Mouse (Mus musculus) olfactory bulb, adult 2 months (tissue): ENCODE measurements around the gene Colgalt2. TPM values are rescaled to one million over a fixed set of nuclear protein-coding genes. Genes with fewer than 3 reads are reported as not detected.

ENCODE experiments used
- H3K27ac ChIP-seq: fragments of 200-500 bp; 2 replicates; pipeline ENCODE4 v1.5.1; 2012; ENCODE audit warnings: low read depth, low read length; ENCODE audit not compliant: insufficient read depth
- H3K4me1 ChIP-seq: fragments of 200-500 bp; 2 replicates; pipeline ENCODE4 v1.6.1; 2012; ENCODE audit warnings: low read length; ENCODE audit not compliant: control insufficient read depth, insufficient read depth
- H3K4me3 ChIP-seq: fragments of 200-500 bp; 2 replicates; pipeline ENCODE4 v1.5.1; 2012; ENCODE audit warnings: mild to moderate bottlenecking, low read depth, low read length, moderate library complexity; ENCODE audit not compliant: insufficient read depth
- CTCF ChIP-seq: fragments of 200-500 bp; IDR thresholded peaks from 2 replicates; pipeline ENCODE4 v1.5.1; 2012; ENCODE audit warnings: low read depth, mild to moderate bottlenecking, low read length, moderate library complexity; ENCODE audit not compliant: insufficient read depth
- POLR2A ChIP-seq: fragments of 200-500 bp; IDR thresholded peaks from 2 replicates; pipeline ENCODE4 v1.6.1; 2012; ENCODE audit warnings: mild to moderate bottlenecking, low read depth, low read length, moderate library complexity; ENCODE audit not compliant: insufficient read depth
- WGBS: fragments of 180-500 bp; shearing (Covaris S2); methylation state at CpG from one replicate; pipeline ENCODE4 v1.1.7; 2018; 5-methylcytosine and 5-hydroxymethylcytosine counted together
- polyA plus RNA-seq: library from polyadenylated mRNA; stranded (reverse); fragments of >200 nt; gene quantifications from 2 replicates; pipeline ENCODE4 v1.2.4, GENCODE M21; 2012; ENCODE audit warnings: low replicate concordance; ENCODE audit not compliant: missing spikeins, insufficient read depth, insufficient read length

Colgalt2 gene
- polyA plus RNA-seq, 1 experiment = not detected

- Histone ChIP-seq H3K27ac (peak overlapping the region; percentile 7), H3K4me1 (peaks cover 25% of the 10 kb centered on the region), H3K4me3 (no peak overlapping the region)
- TF ChIP-seq CTCF = no peak
- no peak for TF ChIP-seq POLR2A
- WGBS = 59% methylated on average over 22 of the region's 22 CpGs
Measured at GRCm38 (mm10) chr1:152524098-152524892, 124.7 kb downstream of the Colgalt2 start.

GRCm38 (mm10) chr1:152524987-152525648 is 125.5 kb downstream of the Colgalt2 start:
- Histone ChIP-seq H3K27ac (peak overlapping the region; percentile 7; the same call in 1 of the 2 replicates), H3K4me1 (peaks cover 25% of the 10 kb centered on the region), H3K4me3 (no peak overlapping the region)
- TF ChIP-seq POLR2A (no peak), CTCF (no peak)
- WGBS = 10% methylated on average over 6 of the region's 6 CpGs

- TF ChIP-seq POLR2A = no peak
- no peak for TF ChIP-seq CTCF
- 56% methylated on average over 9 of the region's 9 CpGs for WGBS
- Histone ChIP-seq H3K27ac (no peak overlapping the region), H3K4me1 (peaks cover 24% of the 10 kb centered on the region), H3K4me3 (no peak overlapping the region)
Measured at GRCm38 (mm10) chr1:152526154-152526553, 126.5 kb downstream of the Colgalt2 start.

GRCm38 (mm10) chr1:152528214-152528613 is 128.6 kb downstream of the Colgalt2 start:
- no peak for TF ChIP-seq CTCF
- no peak for TF ChIP-seq POLR2A
- peaks cover 21% of the 10 kb centered on the region for H3K4me1 ChIP-seq
- H3K4me3 ChIP-seq = no peak overlapping the region
- H3K27ac ChIP-seq = no peak overlapping the region
- WGBS = 64% methylated on average over 6 of the region's 6 CpGs

GRCm38 (mm10) chr1:152528778-152529177 is 129.1 kb downstream of the Colgalt2 start:
- WGBS = 71% methylated on average over 3 of the region's 3 CpGs
- Histone ChIP-seq H3K27ac (no peak overlapping the region), H3K4me1 (peaks cover 18% of the 10 kb centered on the region), H3K4me3 (no peak overlapping the region)
- TF ChIP-seq CTCF = no peak
- no peak for TF ChIP-seq POLR2A

GRCm38 (mm10) chr1:152531498-152531897 is 131.9 kb downstream of the Colgalt2 start:
- 68% methylated on average over 15 of the region's 15 CpGs for WGBS
- peaks cover 10% of the 10 kb centered on the region; the same call in 1 of the 2 replicates for H3K4me1 ChIP-seq
- no peak overlapping the region for H3K4me3 ChIP-seq
- TF ChIP-seq CTCF (no peak), POLR2A (no peak)
- no peak overlapping the region for H3K27ac ChIP-seq

- Histone ChIP-seq H3K4me3 (no peak overlapping the region), H3K27ac (no peak overlapping the region), H3K4me1 (peaks cover 14% of the 10 kb centered on the region; the same call in 1 of the 2 replicates)
- 83% methylated on average over 7 of the region's 7 CpGs for WGBS
- TF ChIP-seq POLR2A (no peak), CTCF (no peak)
Measured at GRCm38 (mm10) chr1:152534531-152534930, 134.9 kb downstream of the Colgalt2 start.

GRCm38 (mm10) chr1:152536416-152537018 is 136.9 kb downstream of the Colgalt2 start:
- Histone ChIP-seq H3K4me3 (no peak overlapping the region), H3K4me1 (peaks cover 12% of the 10 kb centered on the region; the same call in 1 of the 2 replicates), H3K27ac (no peak overlapping the region)
- WGBS = 48% methylated on average over 16 of the region's 16 CpGs
- TF ChIP-seq POLR2A = no peak
- TF ChIP-seq CTCF = no peak

GRCm38 (mm10) chr1:152537186-152537585 is 137.6 kb downstream of the Colgalt2 start:
- WGBS = 87% methylated on average over 13 of the region's 13 CpGs
- Histone ChIP-seq H3K4me3 (no peak overlapping the region), H3K4me1 (peaks cover 10% of the 10 kb centered on the region; the same call in 1 of the 2 replicates), H3K27ac (no peak overlapping the region)
- no peak for TF ChIP-seq CTCF
